Mouse (Mus musculus) midbrain, embryonic 11.5 days (tissue): ENCODE data around the gene Pwwp2b. TPM values are rescaled to one million over a fixed set of nuclear protein-coding genes. Genes with fewer than 3 reads are reported as not detected.
A peak's percentile ranks its signal among the peaks of the same experiment; 100 is the strongest.

Experiments used
- ATAC-seq: fragments of 200-750 bp; cut with Nextera tagmentation; 2 replicates; pipeline ENCODE4 v1.8.0; 2017; ENCODE audit warnings: moderate TSS enrichment, moderate library complexity; ENCODE audit not compliant: low FRiP score
- DNase-seq: peaks from one replicate; pipeline ENCODE4 v3.0.0; 2015; ENCODE audit warnings: low spot score; ENCODE audit errors: missing footprints
- H3K27ac ChIP-seq: fragments of 300-500 bp; sonication (generic); 2 replicates; pipeline ENCODE4 v1.5.1; 2014; ENCODE audit warnings: low read depth, low read length
- H3K27me3 ChIP-seq: fragments of 300-500 bp; sonication (generic); 2 replicates; pipeline ENCODE4 v1.6.1; 2014; ENCODE audit warnings: mild to moderate bottlenecking, low read length, moderate library complexity, mixed read lengths; ENCODE audit not compliant: control insufficient read depth, insufficient read depth
- H3K36me3 ChIP-seq: fragments of 300-500 bp; sonication (generic); 2 replicates; pipeline ENCODE4 v1.6.1; 2014; ENCODE audit warnings: mild to moderate bottlenecking, low read length, moderate library complexity, mixed read lengths; ENCODE audit not compliant: control insufficient read depth, insufficient read depth
- H3K4me1 ChIP-seq: fragments of 300-500 bp; sonication (generic); 2 replicates; pipeline ENCODE4 v1.6.1; 2014; ENCODE audit warnings: low read length; ENCODE audit not compliant: control insufficient read depth, insufficient read depth
- H3K4me2 ChIP-seq: fragments of 300-500 bp; sonication (generic); 2 replicates; pipeline ENCODE4 v1.6.1; 2014; ENCODE audit warnings: mild to moderate bottlenecking, moderate library complexity
- H3K4me3 ChIP-seq: fragments of 300-500 bp; sonication (generic); 2 replicates; pipeline ENCODE4 v1.5.1; 2014; ENCODE audit warnings: low read depth, low read length
- H3K9ac ChIP-seq: fragments of 300-500 bp; sonication (generic); 2 replicates; pipeline ENCODE4 v1.6.1; 2014; ENCODE audit warnings: low read length
- H3K9me3 ChIP-seq: fragments of 300-500 bp; sonication (generic); 2 replicates; pipeline ENCODE4 v1.6.1; 2016; ENCODE audit warnings: low read length; ENCODE audit not compliant: control insufficient read depth
- WGBS: fragments of 180-500 bp; shearing (Covaris S2); extraction: QIAGEN DNeasy Blood & Tissue Kit; methylation state at CpG from one replicate; pipeline ENCODE4 v1.1.7; 2014; 5-methylcytosine and 5-hydroxymethylcytosine counted together
- polyA plus RNA-seq: library from polyadenylated mRNA; unstranded; fragments of >200 nt; fragmentation: Nextera tagmentation; extraction: Ambion mirVana; gene quantifications from 2 replicates; pipeline ENCODE4 v1.2.1, GENCODE M21; 2014

Gene Pwwp2b
- polyA plus RNA-seq, 1 experiment from 2014 or later: 3.3 TPM

GRCm38 (mm10) chr7:139279571-139279970 is 31.3 kb downstream of the Pwwp2b start:
- H3K27me3 ChIP-seq: no peaks in the 10 kb centered on the region
- 78% methylated on average over 5 of the region's 5 CpGs for WGBS
- DNase-seq (no peak), ATAC-seq (no peak)
- H3K4me3 ChIP-seq: no peak overlapping the region
- H3K9me3 ChIP-seq: no peaks in the 10 kb centered on the region
- peaks cover 3% of the 10 kb centered on the region for H3K4me1 ChIP-seq
- H3K36me3 ChIP-seq: no peaks in the 10 kb centered on the region
- no peak overlapping the region for H3K27ac ChIP-seq
- no peak overlapping the region for H3K4me2 ChIP-seq
- no peak overlapping the region for H3K9ac ChIP-seq

DNA sequence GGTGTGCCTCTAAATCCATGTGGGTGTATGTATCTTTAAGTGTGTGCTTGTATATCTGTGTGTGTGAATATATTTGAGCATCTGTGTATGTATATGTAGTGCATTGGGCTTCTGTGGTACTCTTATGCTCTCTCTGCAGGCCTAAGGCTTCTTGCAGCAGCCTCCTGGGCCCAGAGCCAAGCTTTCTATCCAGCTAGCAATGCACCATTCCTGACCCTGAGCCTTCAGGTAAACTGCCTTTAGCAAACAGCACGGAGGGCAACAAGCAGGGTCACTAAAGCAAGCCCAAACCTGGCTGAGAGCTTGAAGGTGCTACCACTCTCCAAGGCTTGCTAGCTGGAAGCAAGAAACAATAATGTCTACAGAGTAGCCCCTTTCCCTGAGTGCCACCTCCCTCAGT is 31.8 kb downstream of the Pwwp2b start:
- ATAC-seq: no peak
- DNase-seq: peak; percentile 8
- Histone ChIP-seq H3K9me3 (no peaks in the 10 kb centered on the region), H3K36me3 (no peaks in the 10 kb centered on the region), H3K4me1 (peaks cover 3% of the 10 kb centered on the region), H3K27me3 (no peaks in the 10 kb centered on the region), H3K4me3 (no peak overlapping the region), H3K9ac (no peak overlapping the region), H3K4me2 (no peak overlapping the region), H3K27ac (no peak overlapping the region)
- 84% methylated on average over 1 of the region's 1 CpGs for WGBS

- WGBS: 33% methylated on average over 2 of the region's 2 CpGs
- Histone ChIP-seq H3K9ac (no peak overlapping the region), H3K27ac (no peak overlapping the region; the same call in 1 of the 2 replicates), H3K9me3 (no peaks in the 10 kb centered on the region), H3K27me3 (no peaks in the 10 kb centered on the region), H3K4me1 (peaks cover 3% of the 10 kb centered on the region), H3K4me3 (no peak overlapping the region), H3K4me2 (no peak overlapping the region), H3K36me3 (no peaks in the 10 kb centered on the region)
- ATAC-seq: no peak
- DNase-seq: peak; percentile 84
Observed at GRCm38 (mm10) chr7:139281195-139281594, 32.9 kb downstream of the Pwwp2b start.

DNA sequence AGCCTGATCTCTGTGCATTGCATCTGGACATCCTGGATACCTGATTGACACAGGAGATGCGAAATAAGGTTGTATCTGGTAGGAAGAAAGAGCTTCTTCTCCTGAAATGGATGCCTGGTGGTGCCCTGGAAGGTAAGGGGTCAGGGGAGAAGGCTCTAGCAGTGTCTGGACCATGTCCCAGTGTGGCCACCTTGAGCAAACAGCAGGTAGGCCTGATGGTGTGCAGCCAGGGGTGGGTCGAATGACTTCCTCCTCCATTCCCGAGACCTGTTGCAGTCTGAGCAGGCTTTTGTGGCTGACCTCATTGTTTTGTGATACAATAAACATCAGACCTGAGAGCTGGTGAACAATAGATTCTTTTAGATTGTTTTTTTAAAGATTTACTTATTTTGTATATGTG is 33.8 kb downstream of the Pwwp2b start:
- H3K4me3 ChIP-seq: no peak overlapping the region

DNA sequence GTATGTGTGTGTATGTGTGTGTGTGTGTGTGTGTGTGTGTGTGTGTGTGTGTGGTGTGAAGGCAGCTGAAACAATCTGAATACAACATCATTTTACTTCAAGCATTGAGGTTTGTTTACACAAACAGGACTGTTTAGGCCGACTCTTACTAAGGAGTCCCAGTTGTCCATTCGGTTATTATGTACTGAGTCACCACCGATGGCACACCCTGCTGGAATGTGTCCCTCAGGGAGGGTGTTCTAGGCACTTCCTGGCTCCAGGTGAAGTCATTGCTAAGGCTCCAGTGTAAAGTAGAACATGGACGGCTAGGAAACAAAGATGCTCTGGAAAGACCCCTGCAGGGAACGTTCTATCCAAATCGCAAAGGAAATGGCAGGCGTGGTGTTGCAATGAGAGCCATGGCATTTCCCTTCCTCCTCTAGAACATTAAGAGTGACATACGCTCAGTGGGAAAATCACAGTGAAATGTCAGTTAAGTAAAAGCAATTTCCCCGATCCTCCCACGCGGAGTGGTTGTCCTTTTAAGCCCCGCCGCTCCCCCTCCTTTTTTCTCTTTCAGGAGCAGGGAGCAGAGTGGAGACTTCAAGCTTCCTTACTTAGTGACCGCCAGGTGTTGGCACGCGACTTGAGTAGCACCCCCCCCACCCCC is 37.1 kb downstream of the Pwwp2b start:
- H3K9ac ChIP-seq: no peak overlapping the region
- no peak overlapping the region for H3K4me3 ChIP-seq
- no peaks in the 10 kb centered on the region for H3K9me3 ChIP-seq
- peaks cover 3% of the 10 kb centered on the region for H3K4me1 ChIP-seq
- DNase-seq (no peak), ATAC-seq (no peak)
- H3K27ac ChIP-seq: no peak overlapping the region
- WGBS: 83% methylated on average over 16 of the region's 16 CpGs
- H3K4me2 ChIP-seq: no peak overlapping the region
- H3K36me3 ChIP-seq: no peaks in the 10 kb centered on the region
- no peaks in the 10 kb centered on the region for H3K27me3 ChIP-seq

More for the DNA sequence above, 33.8 kb downstream of the Pwwp2b start:
- DNase-seq (peak; percentile 45), ATAC-seq (no peak)
- Histone ChIP-seq H3K36me3 (no peaks in the 10 kb centered on the region), H3K9me3 (no peaks in the 10 kb centered on the region), H3K4me2 (no peak overlapping the region), H3K9ac (no peak overlapping the region), H3K4me1 (peaks cover 3% of the 10 kb centered on the region), H3K27me3 (no peaks in the 10 kb centered on the region), H3K27ac (no peak overlapping the region)
- 85% methylated on average over 3 of the region's 3 CpGs for whole genome bisulfite sequencing

DNA sequence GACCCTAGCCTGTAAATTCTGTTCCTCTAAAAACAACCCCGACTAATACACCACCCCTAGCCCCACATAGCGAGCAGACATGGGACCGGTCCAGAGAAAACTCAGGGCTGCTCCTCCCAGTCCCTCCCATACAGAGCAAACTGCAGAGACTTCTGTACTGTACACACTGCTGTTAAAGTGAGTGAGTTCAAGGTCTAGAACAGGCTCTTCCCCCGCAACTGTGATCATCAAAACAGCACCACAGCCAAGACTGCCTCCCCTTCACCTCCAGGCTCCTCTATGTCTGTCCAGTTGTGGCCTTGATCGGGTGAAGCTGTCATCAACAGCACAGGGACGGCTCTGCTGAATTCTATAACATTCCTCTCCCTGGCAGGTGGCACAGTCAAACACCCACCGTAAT is 40.3 kb downstream of the Pwwp2b start:
- no peaks in the 10 kb centered on the region for H3K4me1 ChIP-seq
- no peak overlapping the region for H3K9ac ChIP-seq
- no peaks in the 10 kb centered on the region for H3K36me3 ChIP-seq
- no peak overlapping the region for H3K4me2 ChIP-seq
- DNase-seq (no peak), ATAC-seq (no peak)
- H3K4me3 ChIP-seq: no peak overlapping the region
- H3K27me3 ChIP-seq: no peaks in the 10 kb centered on the region
- no peaks in the 10 kb centered on the region for H3K9me3 ChIP-seq
- H3K27ac ChIP-seq: no peak overlapping the region
- WGBS: 88% methylated on average over 7 of the region's 7 CpGs

GRCm38 (mm10) chr7:139293350-139293749 is 45.1 kb downstream of the Pwwp2b start:
- Histone ChIP-seq H3K9me3 (no peaks in the 10 kb centered on the region), H3K4me3 (no peak overlapping the region), H3K9ac (no peak overlapping the region), H3K4me1 (no peaks in the 10 kb centered on the region), H3K36me3 (no peaks in the 10 kb centered on the region), H3K27me3 (no peaks in the 10 kb centered on the region), H3K4me2 (no peak overlapping the region), H3K27ac (no peak overlapping the region)
- DNase-seq: no peak
- no peak for ATAC-seq
- 76% methylated on average over 4 of the region's 4 CpGs for WGBS

DNA sequence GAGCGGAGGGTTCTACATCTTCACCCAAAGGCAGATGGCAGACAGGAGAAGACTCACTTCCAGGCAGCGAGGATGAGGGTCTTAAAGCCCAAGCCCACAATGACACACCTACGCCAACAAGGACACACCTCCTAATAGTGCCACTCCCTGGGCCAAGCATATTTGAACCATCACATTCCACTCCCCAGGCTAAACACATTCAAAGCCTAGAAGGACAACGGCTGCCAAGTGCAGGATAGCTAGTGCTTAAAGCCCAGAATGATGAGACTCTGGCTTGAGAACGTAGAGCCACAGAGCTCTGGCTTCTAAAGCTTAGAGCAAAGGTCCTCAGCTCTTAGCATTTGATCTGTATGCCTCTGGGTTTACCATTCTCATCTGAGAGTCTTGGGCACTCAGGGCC is 45.8 kb downstream of the Pwwp2b start:
- Histone ChIP-seq H3K9me3 (no peaks in the 10 kb centered on the region), H3K4me2 (no peak overlapping the region), H3K27me3 (no peaks in the 10 kb centered on the region), H3K27ac (no peak overlapping the region), H3K9ac (no peak overlapping the region), H3K4me3 (no peak overlapping the region), H3K36me3 (no peaks in the 10 kb centered on the region), H3K4me1 (no peaks in the 10 kb centered on the region; the same call in 1 of the 2 replicates)
- peak; percentile 73 for DNase-seq
- ATAC-seq: no peak
- WGBS: 88% methylated on average over 5 of the region's 5 CpGs

DNA sequence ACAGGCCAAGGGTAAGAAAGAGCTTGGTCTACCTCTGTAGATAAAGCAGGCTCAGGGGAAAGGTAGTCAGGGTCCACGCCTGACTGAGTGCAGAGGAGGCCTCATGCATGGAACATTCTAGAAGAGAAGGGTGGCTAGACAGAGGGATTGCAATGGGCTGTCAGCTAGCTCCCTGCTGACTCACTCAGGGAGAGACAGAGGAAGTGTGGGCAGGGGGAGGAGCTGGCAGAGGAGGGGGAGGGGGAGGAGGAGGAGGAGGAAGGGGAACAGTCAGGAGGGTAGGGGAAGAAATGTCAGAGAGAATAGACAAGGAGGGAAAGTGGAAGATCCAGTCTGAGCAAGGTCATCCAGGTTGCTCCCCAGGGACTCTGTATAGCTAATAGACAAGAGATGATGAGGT is 47.4 kb downstream of the Pwwp2b start:
- WGBS: 81% methylated on average over 1 of the region's 1 CpGs

More for the DNA sequence above, 47.4 kb downstream of the Pwwp2b start:
- Histone ChIP-seq H3K9ac (no peak overlapping the region), H3K4me3 (no peak overlapping the region), H3K9me3 (no peaks in the 10 kb centered on the region), H3K36me3 (no peaks in the 10 kb centered on the region), H3K4me2 (no peak overlapping the region), H3K27me3 (no peaks in the 10 kb centered on the region), H3K27ac (no peak overlapping the region), H3K4me1 (no peaks in the 10 kb centered on the region; the same call in 1 of the 2 replicates)
- DNase-seq: peak; percentile 73
- no peak for ATAC-seq
